In genomic region chr4:47499121-47499545, GRCm38 (mm10) we compare ENCODE assay signal across 25 mouse cellular contexts. TPM values are rescaled to one million over a fixed set of nuclear protein-coding genes. Genes with fewer than 3 reads are reported as not detected.
A peak's percentile ranks its signal among the peaks of the same experiment; 100 is the strongest.
DNase-seq lines count a peak whose midpoint lies in the region; ATAC-seq lines count a peak whose summit lies in the region.
"Had no signal": no experiment of that assay in that cellular context is flagged by ENCODE, and none has a peak within 500 bp of the region (broad histone marks: within the 10 kb centered on the region; RNA-seq: fewer than 3 reads in every experiment).

No protein-coding gene starts in this region.

- no peak overlapping the region for H3K27ac ChIP-seq in heart, embryonic 12.5 days (ENCODE audit: poor library complexity, severe bottlenecking)
- no peak overlapping the region for H3K27ac ChIP-seq in hindbrain, embryonic 14.5 days
- H3K27ac ChIP-seq: embryonic facial prominence, embryonic 13.5 days; forebrain, embryonic 12.5 days; layer of hippocampus, adult 2 months; left cerebral cortex, adult 2 months; liver, embryonic 13.5 days; midbrain, embryonic 12.5 days had no signal

- H3K4me3 ChIP-seq in heart, embryonic 12.5 days, result no peak overlapping the region
- H3K4me3 ChIP-seq in hindbrain, embryonic 14.5 days (replicated peaks; ENCODE audit: low read length), result no peak overlapping the region
- H3K4me3 ChIP-seq: embryonic facial prominence, embryonic 13.5 days; erythroblast, embryonic 14.5 days; forebrain, embryonic 12.5 days; layer of hippocampus, adult 2 months; left cerebral cortex, adult 2 months; liver, embryonic 13.5 days; midbrain, embryonic 12.5 days had no signal

- H3K4me2 ChIP-seq in heart, embryonic 12.5 days, result no peak overlapping the region
- H3K4me2 ChIP-seq in hindbrain, embryonic 14.5 days (replicated peaks), result no peak overlapping the region
- H3K4me2 ChIP-seq: embryonic facial prominence, embryonic 13.5 days; forebrain, embryonic 12.5 days; heart, embryonic 11.5 days; liver, embryonic 13.5 days; midbrain, embryonic 12.5 days had no signal

- intact Hi-C loops in gastrocnemius, postnatal 36 days (cut with DNase I), result loop anchor here (2.0 to 5.0 kb wide), 2 partner anchors 173 to 546 kb away; partner anchors contain the start of gene Nr4a3

- no peaks in the 10 kb centered on the region for H3K4me1 ChIP-seq in heart, embryonic 12.5 days (replicated peaks)
- H3K4me1 ChIP-seq in hindbrain, embryonic 14.5 days (replicated peaks; ENCODE audit: control insufficient read depth, insufficient read depth, low read length), result no peaks in the 10 kb centered on the region
- H3K4me1 ChIP-seq: embryonic facial prominence, embryonic 13.5 days; forebrain, embryonic 12.5 days; liver, embryonic 13.5 days; midbrain, embryonic 12.5 days had no signal

- no peaks in the 10 kb centered on the region for H3K36me3 ChIP-seq in heart, embryonic 12.5 days
- no peaks in the 10 kb centered on the region for H3K36me3 ChIP-seq in hindbrain, embryonic 14.5 days (replicated peaks; ENCODE audit: control insufficient read depth, insufficient read depth)
- H3K36me3 ChIP-seq: embryonic facial prominence, embryonic 13.5 days; forebrain, embryonic 12.5 days; liver, embryonic 13.5 days; midbrain, embryonic 12.5 days had no signal

- WGBS in heart, embryonic 12.5 days, result 78% methylated on average over 10 of the region's 10 CpGs
- WGBS in hindbrain, embryonic 14.5 days, result 81% methylated on average over 10 of the region's 10 CpGs

- H3K9ac ChIP-seq in heart, embryonic 12.5 days, result no peak overlapping the region
- no peak overlapping the region for H3K9ac ChIP-seq in hindbrain, embryonic 14.5 days
- H3K9ac ChIP-seq: embryonic facial prominence, embryonic 13.5 days; forebrain, embryonic 12.5 days; liver, embryonic 13.5 days; midbrain, embryonic 12.5 days had no signal

- ATAC-seq in heart, embryonic 12.5 days (ENCODE audit: insufficient number of reproducible peaks, low FRiP score), result no peak
- no peak for ATAC-seq in hindbrain, embryonic 14.5 days (ENCODE audit: low FRiP score)
- ATAC-seq: CD4-positive, CD25-positive, alpha-beta regulatory T cell, adult 4 months had no signal

- no peaks in the 10 kb centered on the region for H3K9me3 ChIP-seq in heart, embryonic 12.5 days (replicated peaks)
- H3K9me3 ChIP-seq in hindbrain, embryonic 14.5 days (ENCODE audit: control insufficient read depth, low read length), result no peaks in the 10 kb centered on the region
- H3K9me3 ChIP-seq: embryonic facial prominence, embryonic 13.5 days; forebrain, embryonic 12.5 days; liver, embryonic 13.5 days; midbrain, embryonic 12.5 days had no signal

- peak; percentile 27 to 38 for DNase-seq in cerebellum, postnatal 14 days
- DNase-seq in cerebellum, postnatal 36 days, result no peak
- peak; percentile 90 for DNase-seq in adrenal gland, adult 2 months
- DNase-seq in adrenal gland, postnatal 36 days, result peak; percentile 82 to 87
- DNase-seq in gastrocnemius, postnatal 36 days, result peak; percentile 47 to 62
- no peak for DNase-seq in kidney, postnatal 4 days
- DNase-seq in hindbrain, embryonic 14.5 days (ENCODE audit: low spot score), result no peak
- DNase-seq: cerebellum, adult 11 months; embryo, embryonic 11 days; heart, postnatal 10 days; kidney, adult 9 months; kidney, postnatal 14 days; liver, embryonic 13.5 days; lung, adult 2 months; lung, postnatal 14 days; thymus, postnatal 25 days had no signal

- no peaks in the 10 kb centered on the region for H3K27me3 ChIP-seq in heart, embryonic 12.5 days (replicated peaks)
- H3K27me3 ChIP-seq in hindbrain, embryonic 14.5 days (ENCODE audit: control insufficient read depth, insufficient read depth, low read length), result no peaks in the 10 kb centered on the region
- H3K27me3 ChIP-seq: embryonic facial prominence, embryonic 13.5 days; forebrain, embryonic 12.5 days; liver, embryonic 13.5 days; midbrain, embryonic 12.5 days had no signal

RNA-seq across cellular contexts. Expression of gene Sec61b, which starts 24.7 kb away (rescaled TPM):
- total RNA-seq in adrenal gland, adult 2 months (2021), result 100 to 1,000 TPM; 210 to 256 TPM
- 619 and 728 TPM in 2 replicates for polyA plus RNA-seq in adrenal gland, adult 2 months (2012; rRNA removed)
- total RNA-seq in adrenal gland, postnatal 36 days (2021), result 100 to 1,000 TPM; 262 to 279 TPM
- 10 to 100 TPM; 41.6 to 55.7 TPM for total RNA-seq in gastrocnemius, postnatal 36 days (2021)
- polyA plus RNA-seq in heart, embryonic 12.5 days (2016; fragmentation: Nextera tagmentation; extraction: Ambion mirVana), result 150 and 168 TPM in 2 replicates
- 247 and 266 TPM in 2 replicates for polyA plus RNA-seq in hindbrain, embryonic 14.5 days (2014; fragmentation: Nextera tagmentation; extraction: Ambion mirVana)

RNA-seq across cellular contexts. Expression of gene Alg2, which starts 25.0 kb away (rescaled TPM):
- 100 to 1,000 TPM; 119 to 162 TPM for total RNA-seq in adrenal gland, adult 2 months (2021)
- 98.7 and 125 TPM in 2 replicates for polyA plus RNA-seq in adrenal gland, adult 2 months (2012; rRNA removed)
- 100 to 1,000 TPM; 149 to 171 TPM for total RNA-seq in adrenal gland, postnatal 36 days (2021)
- 10 to 100 TPM in 1 of 2 experiments, 1 to 10 TPM in 1; 8.8 to 13.1 TPM for total RNA-seq in gastrocnemius, postnatal 36 days (2021)
- polyA plus RNA-seq in heart, embryonic 12.5 days (2016; fragmentation: Nextera tagmentation; extraction: Ambion mirVana), result 33.6 and 34.6 TPM in 2 replicates
- 370 and 390 TPM in 2 replicates for polyA plus RNA-seq in hindbrain, embryonic 14.5 days (2014; fragmentation: Nextera tagmentation; extraction: Ambion mirVana)

Comparison
In these comparisons a context has a peak if more than half of its experiments do, and no peak if none do; other contexts are left out.
1. DNase-seq: peak in cerebellum, postnatal 14 days (2 of 2), adrenal gland, adult 2 months (single experiment), adrenal gland, postnatal 36 days (2 of 2) and gastrocnemius, postnatal 36 days (2 of 2); none in cerebellum, postnatal 36 days (0 of 2), kidney, postnatal 4 days (0 of 2) and hindbrain, embryonic 14.5 days (single experiment).
2. RNA of gene Alg2, which starts 25.0 kb away (total RNA-seq): 149 to 171 TPM in adrenal gland, postnatal 36 days and 119 to 162 TPM in adrenal gland, adult 2 months; 8.8 to 13.1 TPM in gastrocnemius, postnatal 36 days; every median in the first group is over 4 times any median in the second.